11 mouse cellular contexts compared by ENCODE assay signal in genomic region chr2:145196043-145196442, GRCm38 (mm10). TPM values are rescaled to one million over a fixed set of nuclear protein-coding genes. Genes with fewer than 3 reads are reported as not detected.
DNase-seq lines count a peak whose midpoint lies in the region; ATAC-seq and TF ChIP-seq lines count a peak whose summit lies in the region.
"Had no signal": no experiment of that assay in that cellular context is flagged by ENCODE, and none has a peak within 500 bp of the region (broad histone marks: within the 10 kb centered on the region; RNA-seq: fewer than 3 reads in every experiment).

No protein-coding gene starts in this region.

- H3K9ac ChIP-seq in hindbrain, postnatal 0 days (replicated peaks; ENCODE audit: low read length) = no peak overlapping the region
- H3K9ac ChIP-seq: heart, embryonic 12.5 days; limb, embryonic 13.5 days had no signal

- no peaks in the 10 kb centered on the region for H3K36me3 ChIP-seq in embryonic facial prominence, embryonic 10.5 days (replicated peaks)
- no peaks in the 10 kb centered on the region for H3K36me3 ChIP-seq in hindbrain, postnatal 0 days (ENCODE audit: insufficient read depth, low read length)
- H3K36me3 ChIP-seq: heart, embryonic 12.5 days; limb, embryonic 13.5 days had no signal

- H3K4me2 ChIP-seq in hindbrain, postnatal 0 days (ENCODE audit: low read depth, low read length) = no peak overlapping the region
- H3K4me2 ChIP-seq: heart, embryonic 12.5 days; limb, embryonic 13.5 days had no signal

- intact Hi-C loops in left cerebral cortex, postnatal 36 days (cut with DNase I) = no loop called here

- ATAC-seq in hindbrain, postnatal 0 days = no peak

- H3K27me3 ChIP-seq in embryonic facial prominence, embryonic 10.5 days (replicated peaks; ENCODE audit: low read depth, poor library complexity, severe bottlenecking) = no peaks in the 10 kb centered on the region
- H3K27me3 ChIP-seq in hindbrain, postnatal 0 days (ENCODE audit: insufficient read depth, low read length) = no peaks in the 10 kb centered on the region
- H3K27me3 ChIP-seq: heart, embryonic 12.5 days; limb, embryonic 13.5 days had no signal

- DNase-seq in layer of hippocampus, adult 2 months (ENCODE audit: low spot score in 2 of 2) = peak in 1 of 2 experiments; percentile 33
- DNase-seq in layer of hippocampus, postnatal 10 days (ENCODE audit: low spot score in 2 of 2) = no peak
- DNase-seq in 416B (ENCODE audit: low read depth) = peak; percentile 92
- peak; percentile 28 to 63 for DNase-seq in frontal cortex, adult 2 months (ENCODE audit: extremely low spot score in 1 of 2, low spot score in 1 of 2)
- peak; percentile 26 to 33 for DNase-seq in left cerebral cortex, postnatal 36 days (ENCODE audit: low spot score in 2 of 2)
- no peak for DNase-seq in embryonic facial prominence, embryonic 10.5 days (ENCODE audit: low spot score)
- DNase-seq in testis, postnatal 14 days (ENCODE audit: low spot score) = no peak
- DNase-seq in hindbrain, postnatal 0 days (ENCODE audit: low spot score) = no peak
- DNase-seq: thymus, postnatal 25 days had no signal

- 70% methylated on average over 3 of the region's 3 CpGs for WGBS in embryonic facial prominence, embryonic 10.5 days
- WGBS in hindbrain, postnatal 0 days = 79% methylated on average over 3 of the region's 3 CpGs

- H3K27ac ChIP-seq in layer of hippocampus, adult 2 months = peak overlapping the region; percentile 68
- H3K27ac ChIP-seq in embryonic facial prominence, embryonic 10.5 days (replicated peaks) = no peak overlapping the region
- no peak overlapping the region for H3K27ac ChIP-seq in hindbrain, postnatal 0 days
- H3K27ac ChIP-seq: limb, embryonic 13.5 days had no signal

- H3K4me3 ChIP-seq in layer of hippocampus, adult 2 months = no peak overlapping the region
- H3K4me3 ChIP-seq in embryonic facial prominence, embryonic 10.5 days = no peak overlapping the region
- no peak overlapping the region for H3K4me3 ChIP-seq in hindbrain, postnatal 0 days (ENCODE audit: low read length)
- H3K4me3 ChIP-seq: heart, embryonic 12.5 days; limb, embryonic 13.5 days had no signal

- TF ChIP-seq CTCF in layer of hippocampus, adult 2 months (conservative IDR thresholded peaks at IDR 0.05) = peak; percentile 52
- no peak for TF ChIP-seq CTCF in hindbrain, postnatal 0 days (IDR thresholded peaks at IDR 0.05; ENCODE audit: low read depth)

- H3K4me1 ChIP-seq in embryonic facial prominence, embryonic 10.5 days = no peaks in the 10 kb centered on the region
- H3K4me1 ChIP-seq in hindbrain, postnatal 0 days (ENCODE audit: insufficient read depth, low read length) = 0 out of 2 replicates have a peak, but pooled peaks cover 3% of the 10 kb centered on the region
- H3K4me1 ChIP-seq: heart, embryonic 12.5 days; limb, embryonic 13.5 days had no signal

- no peaks in the 10 kb centered on the region for H3K9me3 ChIP-seq in embryonic facial prominence, embryonic 10.5 days
- H3K9me3 ChIP-seq in hindbrain, postnatal 0 days (ENCODE audit: low read length) = no peaks in the 10 kb centered on the region
- H3K9me3 ChIP-seq: heart, embryonic 12.5 days; limb, embryonic 13.5 days had no signal

RNA-seq across cellular contexts. Expression of gene Slc24a3, which starts 28.5 kb away (rescaled TPM):
- 100 to 1,000 TPM; 173 to 191 TPM for total RNA-seq in layer of hippocampus, adult 2 months (2021)
- total RNA-seq in layer of hippocampus, postnatal 10 days (2021) = 100 to 1,000 TPM; 165 to 174 TPM
- 49.1 and 63.8 TPM in 2 replicates for polyA plus RNA-seq in frontal cortex, adult 2 months (2012; rRNA removed)
- total RNA-seq in left cerebral cortex, postnatal 36 days (2021) = 100 to 1,000 TPM; 117 to 120 TPM
- polyA plus RNA-seq in embryonic facial prominence, embryonic 10.5 days (2016; fragmentation: Nextera tagmentation; extraction: Ambion mirVana) = 0.67 and 0.75 TPM in 2 replicates
- total RNA-seq in hindbrain, postnatal 0 days (2014; rRNA removed) = 50.2 and 63.3 TPM in 2 replicates
- polyA plus RNA-seq in hindbrain, postnatal 0 days (2015; fragmentation: Nextera tagmentation; extraction: Ambion mirVana) = 28.5 and 29.5 TPM in 2 replicates

Comparison
In these comparisons a context has a peak if more than half of its experiments do, and no peak if none do; other contexts are left out.
1. DNase-seq: peak in 416B (single experiment), frontal cortex, adult 2 months (2 of 2) and left cerebral cortex, postnatal 36 days (2 of 2); none in layer of hippocampus, postnatal 10 days (0 of 2), embryonic facial prominence, embryonic 10.5 days (single experiment), testis, postnatal 14 days (single experiment) and hindbrain, postnatal 0 days (single experiment).